Mouse (Mus musculus) retina, embryonic 14.5 days (tissue): ENCODE results near the gene P3h2.

Experiments
- DNase-seq: peaks from one replicate; pipeline ENCODE4 v3.0.0-alpha.2; 2015; ENCODE audit warnings: low spot score

P3h2 gene

GRCm38 (mm10) chr16:26105115-26105974 is at the start of gene P3h2:
Gene P3h2 (minus strand): TSS chr16:26105784.
- DNase-seq = peak; percentile 63

- DNase-seq = no peak
Measured at GRCm38 (mm10) chr16:26152258-26152657, 46.7 kb upstream of the P3h2 start.

GRCm38 (mm10) chr16:26150943-26151342 is 45.4 kb upstream of the P3h2 start:
- no peak for DNase-seq

- no peak for DNase-seq
Measured at GRCm38 (mm10) chr16:26146853-26147252, 41.3 kb upstream of the P3h2 start.

- no peak for DNase-seq
Measured at GRCm38 (mm10) chr16:26131126-26131525, 25.5 kb upstream of the P3h2 start.

- DNase-seq = no peak
Measured at GRCm38 (mm10) chr16:26106618-26107017, 1.0 kb upstream of the P3h2 start.

GRCm38 (mm10) chr16:26106041-26106617 is 545 bp upstream of the P3h2 start:
- DNase-seq = peak; percentile 30

- peak; percentile 11 for DNase-seq
Measured at GRCm38 (mm10) chr16:26104274-26104673, 1.3 kb downstream of the P3h2 start.

- DNase-seq = no peak
Measured at GRCm38 (mm10) chr16:26102856-26103255, 2.7 kb downstream of the P3h2 start.

- no peak for DNase-seq
Measured at GRCm38 (mm10) chr16:26100167-26100566, 5.4 kb downstream of the P3h2 start.

- no peak for DNase-seq
Measured at GRCm38 (mm10) chr16:26095696-26096284, 9.8 kb downstream of the P3h2 start.

GRCm38 (mm10) chr16:26093888-26094287 is 11.7 kb downstream of the P3h2 start:
- DNase-seq = no peak

- DNase-seq = no peak
Measured at GRCm38 (mm10) chr16:26088976-26089375, 16.6 kb downstream of the P3h2 start.

- DNase-seq = no peak
Measured at GRCm38 (mm10) chr16:26088240-26088639, 17.3 kb downstream of the P3h2 start.

GRCm38 (mm10) chr16:26086955-26087354 is 18.6 kb downstream of the P3h2 start:
- no peak for DNase-seq

- no peak for DNase-seq
Measured at GRCm38 (mm10) chr16:26085160-26085559, 20.4 kb downstream of the P3h2 start.

- DNase-seq = no peak
Measured at GRCm38 (mm10) chr16:26082831-26083230, 22.8 kb downstream of the P3h2 start.

GRCm38 (mm10) chr16:26082391-26082790 is 23.2 kb downstream of the P3h2 start:
- no peak for DNase-seq

GRCm38 (mm10) chr16:26078923-26079351 is 26.6 kb downstream of the P3h2 start:
- no peak for DNase-seq

- DNase-seq = peak; percentile 18
Measured at GRCm38 (mm10) chr16:26078100-26078422, 27.5 kb downstream of the P3h2 start.

GRCm38 (mm10) chr16:26077246-26078099 is 28.1 kb downstream of the P3h2 start:
- peak; percentile 26 for DNase-seq

GRCm38 (mm10) chr16:26075063-26075462 is 30.5 kb downstream of the P3h2 start:
- DNase-seq = no peak
